Mouse (Mus musculus): ENCODE results near the gene Ctnna2. TPM values are rescaled to one million over a fixed set of nuclear protein-coding genes. Genes with fewer than 3 reads are reported as not detected.

The Ctnna2 gene
- polyA plus RNA-seq, 1 experiment from 2014 or later = 0.16 TPM

DNA sequence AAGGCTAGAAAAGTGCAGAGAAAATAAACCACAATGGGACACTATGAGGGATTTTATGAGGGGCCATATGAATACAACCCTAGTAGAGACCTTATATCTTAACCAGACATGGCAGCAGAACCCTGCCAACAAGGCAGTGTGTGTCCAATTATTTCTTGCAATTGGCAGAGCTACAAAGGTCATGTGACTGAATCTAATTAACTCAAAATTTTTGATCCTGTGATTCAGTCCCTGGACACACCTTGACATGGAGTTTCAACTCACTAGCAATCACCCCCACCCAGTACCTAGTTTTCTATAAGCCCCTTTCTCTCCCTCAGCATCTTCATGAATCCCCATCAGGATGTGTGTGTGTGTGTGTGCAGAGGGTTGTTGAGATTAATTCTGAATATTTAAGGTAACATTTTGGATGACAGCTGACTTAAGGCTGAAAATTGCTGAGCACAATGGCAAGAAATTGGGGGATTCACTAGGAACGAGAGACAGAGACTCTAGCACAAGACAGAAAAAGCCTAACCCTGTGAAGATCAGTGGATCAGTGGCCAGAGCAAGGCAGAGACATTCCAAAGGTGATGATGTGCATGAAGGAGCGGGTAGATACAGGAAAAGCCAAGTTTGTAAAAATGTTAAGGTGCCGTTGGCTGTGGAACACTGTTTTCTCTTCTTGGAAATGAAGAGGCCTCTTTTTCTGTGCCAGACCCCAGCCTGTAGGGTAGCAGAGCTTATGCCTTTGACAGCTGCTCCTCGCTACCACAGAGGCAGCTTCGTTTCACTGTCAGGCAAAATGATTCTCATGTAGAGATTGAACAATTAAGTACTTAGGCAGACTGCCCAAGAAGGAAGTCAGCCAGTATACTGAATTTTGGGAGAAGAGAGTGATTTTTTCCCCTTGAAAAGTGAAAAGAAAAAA is 255.2 kb downstream of the Ctnna2 start:
- Histone ChIP-seq H3K4me3 (replicated peaks; ENCODE audit: low read depth, low read length) (no peak overlapping the region), H3K27me3 (ENCODE audit: insufficient read depth, low read length) (no peaks in the 10 kb centered on the region), H3K9me3 (replicated peaks; ENCODE audit: low read length) (no peaks in the 10 kb centered on the region), H3K9ac (ENCODE audit: low read depth, low read length) (no peak overlapping the region), H3K27ac (no peak overlapping the region), H3K4me1 (replicated peaks; ENCODE audit: insufficient read depth, low read length) (no peaks in the 10 kb centered on the region), H3K4me2 (ENCODE audit: low read length) (no peak overlapping the region), H3K36me3 (ENCODE audit: insufficient read depth, low read length) (no peaks in the 10 kb centered on the region)
- TF ChIP-seq CTCF (IDR thresholded peaks at IDR 0.05; ENCODE audit: low read depth) = no peak
- WGBS = 62% methylated on average over 5 of the region's 5 CpGs
- no peak for DNase-seq (ENCODE audit: low spot score)
- ATAC-seq (replicated peaks; ENCODE audit: low FRiP score, low read depth) = no peak

DNA sequence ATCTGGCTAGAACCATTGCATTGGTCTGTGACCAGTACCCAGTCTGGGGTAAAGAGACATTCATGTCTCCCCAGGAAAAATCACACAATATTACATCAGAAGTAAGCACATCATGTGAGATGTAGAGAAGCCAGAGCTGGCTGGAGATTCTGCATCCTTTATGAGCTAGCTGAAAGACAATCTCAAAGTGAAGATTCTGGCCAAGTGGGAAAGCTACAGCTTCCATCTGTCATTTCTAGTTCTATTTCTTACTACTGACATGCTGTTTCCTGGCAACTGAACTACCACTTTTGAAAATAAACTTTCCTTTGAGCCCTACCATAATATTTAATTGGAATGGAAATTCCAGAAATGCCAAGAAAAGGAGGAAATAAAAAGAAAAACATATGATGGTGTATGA is 285.4 kb downstream of the Ctnna2 start:
- H3K9me3 ChIP-seq (replicated peaks; ENCODE audit: low read length) = no peaks in the 10 kb centered on the region
- no peaks in the 10 kb centered on the region for H3K36me3 ChIP-seq (ENCODE audit: insufficient read depth, low read length)
- H3K27me3 ChIP-seq (ENCODE audit: insufficient read depth, low read length) = no peaks in the 10 kb centered on the region
- no peak overlapping the region for H3K9ac ChIP-seq (ENCODE audit: low read depth, low read length)
- no peak overlapping the region for H3K4me2 ChIP-seq (ENCODE audit: low read length)
- no peak for TF ChIP-seq CTCF (IDR thresholded peaks at IDR 0.05; ENCODE audit: low read depth)
- H3K27ac ChIP-seq = no peak overlapping the region
- no peak for ATAC-seq (replicated peaks; ENCODE audit: low FRiP score, low read depth)
- no peak for DNase-seq (ENCODE audit: low spot score)
- H3K4me1 ChIP-seq (replicated peaks; ENCODE audit: insufficient read depth, low read length) = no peaks in the 10 kb centered on the region
- H3K4me3 ChIP-seq (replicated peaks; ENCODE audit: low read depth, low read length) = no peak overlapping the region

DNA sequence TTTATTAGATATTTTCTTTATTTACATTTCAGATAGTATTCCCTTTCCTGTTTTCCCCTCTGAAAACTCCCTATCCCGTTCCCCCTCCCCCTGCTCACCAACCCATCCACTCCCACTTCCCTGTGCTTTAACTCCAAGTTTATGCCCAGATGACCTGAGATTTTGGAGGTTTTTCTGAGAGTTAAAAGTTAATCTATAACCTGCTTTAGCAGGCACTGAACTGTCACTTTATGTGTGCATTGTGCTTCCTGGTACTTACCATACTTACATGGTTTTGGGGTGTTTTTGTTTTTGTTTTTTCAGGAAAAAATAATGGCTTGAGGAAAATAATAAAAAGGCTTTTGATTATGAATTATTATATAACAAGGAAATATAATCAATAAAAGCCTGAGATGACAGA is 292.3 kb downstream of the Ctnna2 start:
- Histone ChIP-seq H3K4me3 (replicated peaks; ENCODE audit: low read depth, low read length) (no peak overlapping the region), H3K27ac (no peak overlapping the region), H3K4me1 (replicated peaks; ENCODE audit: insufficient read depth, low read length) (no peaks in the 10 kb centered on the region), H3K36me3 (ENCODE audit: insufficient read depth, low read length) (no peaks in the 10 kb centered on the region), H3K9ac (ENCODE audit: low read depth, low read length) (no peak overlapping the region), H3K4me2 (ENCODE audit: low read length) (no peak overlapping the region), H3K9me3 (replicated peaks; ENCODE audit: low read length) (no peaks in the 10 kb centered on the region), H3K27me3 (ENCODE audit: insufficient read depth, low read length) (no peaks in the 10 kb centered on the region)
- ATAC-seq (replicated peaks; ENCODE audit: low FRiP score, low read depth) (no peak), DNase-seq (ENCODE audit: low spot score) (no peak)
- no peak for TF ChIP-seq CTCF (IDR thresholded peaks at IDR 0.05; ENCODE audit: low read depth)
- 40% methylated on average over 1 of the region's 1 CpGs for WGBS

DNA sequence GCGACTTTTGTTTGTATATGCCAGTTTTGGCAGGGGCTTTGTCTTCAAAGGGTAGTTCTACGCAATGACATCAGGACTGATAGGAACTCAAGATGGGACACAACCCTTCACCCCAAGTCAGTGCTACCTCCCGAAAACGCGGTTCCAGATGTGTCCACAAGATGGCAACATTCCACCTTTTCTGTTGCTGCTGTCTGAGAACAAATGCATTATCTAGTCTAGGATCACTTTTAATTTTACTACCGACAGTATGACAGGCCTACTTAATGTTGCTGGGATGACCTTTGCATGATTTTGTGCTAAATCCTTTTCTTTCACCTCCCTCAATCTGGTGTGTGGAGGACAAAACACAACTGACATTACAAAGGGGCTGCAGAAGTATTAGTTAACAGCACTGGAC is 329.4 kb downstream of the Ctnna2 start:
- Histone ChIP-seq H3K4me1 (replicated peaks; ENCODE audit: insufficient read depth, low read length) (no peaks in the 10 kb centered on the region), H3K36me3 (ENCODE audit: insufficient read depth, low read length) (no peaks in the 10 kb centered on the region), H3K4me3 (replicated peaks; ENCODE audit: low read depth, low read length) (no peak overlapping the region), H3K4me2 (ENCODE audit: low read length) (no peak overlapping the region), H3K27ac (no peak overlapping the region), H3K9me3 (replicated peaks; ENCODE audit: low read length) (no peaks in the 10 kb centered on the region), H3K27me3 (ENCODE audit: insufficient read depth, low read length) (no peaks in the 10 kb centered on the region), H3K9ac (ENCODE audit: low read depth, low read length) (no peak overlapping the region)
- peak; percentile 81 for TF ChIP-seq CTCF (IDR thresholded peaks at IDR 0.05; ENCODE audit: low read depth)
- peak; percentile 55 for DNase-seq (ENCODE audit: low spot score)
- 13% methylated on average over 6 of the region's 6 CpGs for WGBS
- ATAC-seq (replicated peaks; ENCODE audit: low FRiP score, low read depth) = 0 out of 2 replicates have a peak, but pooled peaks have one; percentile 25

DNA sequence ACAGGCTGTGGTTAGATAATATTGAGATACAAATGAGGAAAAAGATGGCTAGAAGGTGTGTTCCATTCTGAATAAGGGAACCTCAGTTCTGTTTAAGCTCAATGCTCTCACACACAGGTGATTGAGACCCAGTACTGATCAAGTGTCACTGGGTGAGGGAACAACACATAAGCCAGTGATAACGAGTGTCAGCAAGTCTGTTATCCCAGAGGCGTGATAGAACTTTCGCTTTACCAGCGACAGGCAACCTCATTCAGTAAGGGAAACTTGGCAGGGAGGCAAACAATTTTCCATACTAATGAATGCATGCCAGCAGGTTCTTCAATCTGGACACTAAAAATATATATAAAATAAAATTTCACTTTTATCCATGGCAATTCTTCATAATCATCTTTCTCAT is 334.9 kb downstream of the Ctnna2 start:
- WGBS = 70% methylated on average over 4 of the region's 4 CpGs
- ATAC-seq (replicated peaks; ENCODE audit: low FRiP score, low read depth) (no peak), DNase-seq (ENCODE audit: low spot score) (no peak)
- no peaks in the 10 kb centered on the region for H3K4me1 ChIP-seq (replicated peaks; ENCODE audit: insufficient read depth, low read length)
- no peaks in the 10 kb centered on the region for H3K36me3 ChIP-seq (ENCODE audit: insufficient read depth, low read length)
- no peak for TF ChIP-seq CTCF (IDR thresholded peaks at IDR 0.05; ENCODE audit: low read depth)
- H3K9ac ChIP-seq (ENCODE audit: low read depth, low read length) = no peak overlapping the region
- H3K4me2 ChIP-seq (ENCODE audit: low read length) = no peak overlapping the region
- H3K27ac ChIP-seq = no peak overlapping the region
- H3K27me3 ChIP-seq (ENCODE audit: insufficient read depth, low read length) = no peaks in the 10 kb centered on the region
- no peak overlapping the region for H3K4me3 ChIP-seq (replicated peaks; ENCODE audit: low read depth, low read length)
- no peaks in the 10 kb centered on the region for H3K9me3 ChIP-seq (replicated peaks; ENCODE audit: low read length)

GRCm38 (mm10) chr6:77638784-77639183 is 340.7 kb downstream of the Ctnna2 start:
- H3K4me3 ChIP-seq (replicated peaks; ENCODE audit: low read depth, low read length) = no peak overlapping the region
- TF ChIP-seq CTCF (IDR thresholded peaks at IDR 0.05; ENCODE audit: low read depth) = peak; percentile 27; the same call in 1 of the 2 replicates
- no peak overlapping the region for H3K9ac ChIP-seq (ENCODE audit: low read depth, low read length)
- no peak overlapping the region for H3K4me2 ChIP-seq (ENCODE audit: low read length)
- no peaks in the 10 kb centered on the region for H3K4me1 ChIP-seq (replicated peaks; ENCODE audit: insufficient read depth, low read length)
- DNase-seq (ENCODE audit: low spot score) (no peak), ATAC-seq (replicated peaks; ENCODE audit: low FRiP score, low read depth) (no peak)
- H3K9me3 ChIP-seq (replicated peaks; ENCODE audit: low read length) = no peaks in the 10 kb centered on the region
- H3K27me3 ChIP-seq (ENCODE audit: insufficient read depth, low read length) = no peaks in the 10 kb centered on the region
- no peak overlapping the region for H3K27ac ChIP-seq
- 70% methylated on average over 2 of the region's 2 CpGs for WGBS
- no peaks in the 10 kb centered on the region for H3K36me3 ChIP-seq (ENCODE audit: insufficient read depth, low read length)

Data from kidney, postnatal 0 days (tissue).